Mouse (Mus musculus): Measurements from ENCODE around the gene Trim17. TPM values are rescaled to one million over a fixed set of nuclear protein-coding genes. Genes with fewer than 3 reads are reported as not detected.

Trim17 gene
- polyA plus RNA-seq, 1 experiment from 2014 or later, result 0.57 TPM

GRCm38 (mm10) chr11:58994337-58994826, 39.9 kb downstream of the Trim17 start:
- Histone ChIP-seq H3K4me3 (peak overlapping the region; percentile 25), H3K9ac (peak overlapping the region; percentile 11), H3K27ac (peak overlapping the region; percentile 88; the same call in 1 of the 2 replicates), H3K9me3 (replicated peaks) (no peaks in the 10 kb centered on the region), H3K36me3 (peaks cover 10% of the 10 kb centered on the region; the same call in 1 of the 2 replicates), H3K4me1 (replicated peaks) (peaks cover 97% of the 10 kb centered on the region), H3K27me3 (peaks cover 12% of the 10 kb centered on the region), H3K4me2 (peak overlapping the region; percentile 54)
- ATAC-seq (replicated peaks; ENCODE audit: insufficient number of reproducible peaks, insufficient read depth, low FRiP score, low read depth), result peak; percentile 25; the same call in 1 of the 2 replicates
- 7% methylated on average over 35 of the region's 35 CpGs for WGBS

GRCm38 (mm10) chr11:58995061-58995806, 40.7 kb downstream of the Trim17 start:
- H3K27ac ChIP-seq, result peak overlapping the region; percentile 88; the same call in 1 of the 2 replicates
- no peak overlapping the region for H3K4me3 ChIP-seq
- 74% methylated on average over 9 of the region's 9 CpGs for WGBS
- H3K9me3 ChIP-seq (replicated peaks), result no peaks in the 10 kb centered on the region
- H3K9ac ChIP-seq, result no peak overlapping the region; the same call in 1 of the 2 replicates
- H3K4me1 ChIP-seq (replicated peaks), result peaks cover 97% of the 10 kb centered on the region
- no peak for ATAC-seq (replicated peaks; ENCODE audit: insufficient number of reproducible peaks, insufficient read depth, low FRiP score, low read depth)
- peaks cover 12% of the 10 kb centered on the region for H3K27me3 ChIP-seq
- peak overlapping the region; percentile 54 for H3K4me2 ChIP-seq
- peaks cover 4% of the 10 kb centered on the region; the same call in 1 of the 2 replicates for H3K36me3 ChIP-seq

GRCm38 (mm10) chr11:58995807-58996370, 41.4 kb downstream of the Trim17 start:
- peaks cover 4% of the 10 kb centered on the region; the same call in 1 of the 2 replicates for H3K36me3 ChIP-seq
- peak overlapping the region; percentile 59 for H3K4me2 ChIP-seq
- no peaks in the 10 kb centered on the region for H3K9me3 ChIP-seq (replicated peaks)
- H3K4me3 ChIP-seq, result no peak overlapping the region
- no peak overlapping the region for H3K27ac ChIP-seq
- WGBS, result 51% methylated on average over 12 of the region's 12 CpGs
- H3K9ac ChIP-seq, result peak overlapping the region; percentile 20; the same call in 1 of the 2 replicates
- ATAC-seq (replicated peaks; ENCODE audit: insufficient number of reproducible peaks, insufficient read depth, low FRiP score, low read depth), result no peak
- H3K4me1 ChIP-seq (replicated peaks), result peaks cover 98% of the 10 kb centered on the region
- H3K27me3 ChIP-seq, result peaks cover 12% of the 10 kb centered on the region

- H3K27me3 ChIP-seq, result peaks cover 12% of the 10 kb centered on the region
- H3K27ac ChIP-seq, result peak overlapping the region; percentile 90
- peak overlapping the region; percentile 59 for H3K4me2 ChIP-seq
- ATAC-seq (replicated peaks; ENCODE audit: insufficient number of reproducible peaks, insufficient read depth, low FRiP score, low read depth), result no peak
- H3K9ac ChIP-seq, result 0 out of 2 replicates have a peak overlapping the region, but pooled peaks have one; percentile 54
- H3K36me3 ChIP-seq, result peaks cover 4% of the 10 kb centered on the region; the same call in 1 of the 2 replicates
- H3K4me1 ChIP-seq (replicated peaks), result peaks cover 97% of the 10 kb centered on the region
- no peaks in the 10 kb centered on the region for H3K9me3 ChIP-seq (replicated peaks)
- WGBS, result 50% methylated on average over 5 of the region's 5 CpGs
- H3K4me3 ChIP-seq, result peak overlapping the region; percentile 45
Measured at GRCm38 (mm10) chr11:58997541-58997940, 43.1 kb downstream of the Trim17 start.

GRCm38 (mm10) chr11:58999158-58999557, 44.7 kb downstream of the Trim17 start:
- Histone ChIP-seq H3K4me1 (replicated peaks) (peaks cover 88% of the 10 kb centered on the region), H3K27me3 (peaks cover 8% of the 10 kb centered on the region), H3K4me2 (peak overlapping the region; percentile 59), H3K27ac (peak overlapping the region; percentile 90), H3K9ac (peak overlapping the region; percentile 54), H3K4me3 (peak overlapping the region; percentile 45), H3K36me3 (peaks cover 4% of the 10 kb centered on the region; the same call in 1 of the 2 replicates), H3K9me3 (replicated peaks) (no peaks in the 10 kb centered on the region)
- 19% methylated on average over 11 of the region's 11 CpGs for WGBS
- ATAC-seq (replicated peaks; ENCODE audit: insufficient number of reproducible peaks, insufficient read depth, low FRiP score, low read depth), result peak; percentile 68

GRCm38 (mm10) chr11:58999830-59000229, 45.3 kb downstream of the Trim17 start:
- H3K36me3 ChIP-seq, result peaks cover 4% of the 10 kb centered on the region; the same call in 1 of the 2 replicates
- H3K4me1 ChIP-seq (replicated peaks), result peaks cover 81% of the 10 kb centered on the region
- H3K9ac ChIP-seq, result peak overlapping the region; percentile 54; the same call in 1 of the 2 replicates
- H3K4me2 ChIP-seq, result peak overlapping the region; percentile 59
- peak overlapping the region; percentile 90 for H3K27ac ChIP-seq
- H3K27me3 ChIP-seq, result peaks cover 5% of the 10 kb centered on the region
- no peak for ATAC-seq (replicated peaks; ENCODE audit: insufficient number of reproducible peaks, insufficient read depth, low FRiP score, low read depth)
- H3K9me3 ChIP-seq (replicated peaks), result no peaks in the 10 kb centered on the region
- WGBS, result 85% methylated on average over 6 of the region's 6 CpGs
- H3K4me3 ChIP-seq, result peak overlapping the region; percentile 45

- no peaks in the 10 kb centered on the region for H3K27me3 ChIP-seq
- WGBS, result 87% methylated on average over 21 of the region's 21 CpGs
- peak overlapping the region; percentile 54 for H3K9ac ChIP-seq
- no peaks in the 10 kb centered on the region for H3K9me3 ChIP-seq (replicated peaks)
- peaks cover 73% of the 10 kb centered on the region for H3K4me1 ChIP-seq (replicated peaks)
- peak overlapping the region; percentile 90 for H3K27ac ChIP-seq
- H3K36me3 ChIP-seq, result peaks cover 4% of the 10 kb centered on the region; the same call in 1 of the 2 replicates
- no peak for ATAC-seq (replicated peaks; ENCODE audit: insufficient number of reproducible peaks, insufficient read depth, low FRiP score, low read depth)
- H3K4me3 ChIP-seq, result peak overlapping the region; percentile 45
- peak overlapping the region; percentile 59 for H3K4me2 ChIP-seq
Measured at GRCm38 (mm10) chr11:59000635-59001034, 46.1 kb downstream of the Trim17 start.

- Histone ChIP-seq H3K9me3 (replicated peaks) (no peaks in the 10 kb centered on the region), H3K9ac (peak overlapping the region; percentile 59), H3K36me3 (no peaks in the 10 kb centered on the region), H3K27ac (peak overlapping the region; percentile 90), H3K4me2 (peak overlapping the region; percentile 59), H3K4me1 (replicated peaks) (peaks cover 54% of the 10 kb centered on the region), H3K4me3 (peak overlapping the region; percentile 47), H3K27me3 (no peaks in the 10 kb centered on the region)
- 32% methylated on average over 7 of the region's 7 CpGs for WGBS
- ATAC-seq (replicated peaks; ENCODE audit: insufficient number of reproducible peaks, insufficient read depth, low FRiP score, low read depth), result peak; percentile 80
Measured at GRCm38 (mm10) chr11:59002327-59003079, 48.0 kb downstream of the Trim17 start.

- no peak overlapping the region for H3K4me3 ChIP-seq
- 39% methylated on average over 9 of the region's 9 CpGs for WGBS
- no peaks in the 10 kb centered on the region for H3K36me3 ChIP-seq
- no peak overlapping the region for H3K4me2 ChIP-seq
- H3K4me1 ChIP-seq (replicated peaks), result peaks cover 11% of the 10 kb centered on the region
- no peak for ATAC-seq (replicated peaks; ENCODE audit: insufficient number of reproducible peaks, insufficient read depth, low FRiP score, low read depth)
- no peaks in the 10 kb centered on the region for H3K9me3 ChIP-seq (replicated peaks)
- H3K27me3 ChIP-seq, result no peaks in the 10 kb centered on the region
- no peak overlapping the region for H3K9ac ChIP-seq
- no peak overlapping the region for H3K27ac ChIP-seq
Measured at GRCm38 (mm10) chr11:59015052-59015451, 60.6 kb downstream of the Trim17 start.
